In genomic region chrX:53341531-53341930, GRCm38 (mm10) we compare ENCODE assay signal across 9 mouse cellular contexts. TPM values are rescaled to one million over a fixed set of nuclear protein-coding genes. Genes with fewer than 3 reads are reported as not detected.
DNase-seq lines count a peak whose midpoint lies in the region; ATAC-seq and TF ChIP-seq lines count a peak whose summit lies in the region.
"Had no signal": no experiment of that assay in that cellular context is flagged by ENCODE, and none has a peak within 500 bp of the region (broad histone marks: within the 10 kb centered on the region; RNA-seq: fewer than 3 reads in every experiment).

No protein-coding gene starts in this region.

- no peak overlapping the region for H3K9ac ChIP-seq in liver, adult 2 months (ENCODE audit: low read depth, low read length)
- no peak overlapping the region for H3K9ac ChIP-seq in liver, embryonic 12.5 days
- H3K9ac ChIP-seq in heart, postnatal 0 days (replicated peaks; ENCODE audit: low read depth, low read length) = no peak overlapping the region
- no peak overlapping the region for H3K9ac ChIP-seq in liver, embryonic 14.5 days (replicated peaks)
- H3K9ac ChIP-seq: heart, embryonic 13.5 days; neural tube, embryonic 12.5 days had no signal

- H3K36me3 ChIP-seq in liver, adult 2 months (ENCODE audit: control insufficient read depth, insufficient read depth, low read length) = peaks cover 2% of the 10 kb centered on the region; the same call in 1 of the 2 replicates
- peaks cover 14% of the 10 kb centered on the region; the same call in 1 of the 2 replicates for H3K36me3 ChIP-seq in liver, embryonic 12.5 days
- H3K36me3 ChIP-seq in heart, postnatal 0 days (replicated peaks; ENCODE audit: control insufficient read depth, insufficient read depth, low read length) = no peaks in the 10 kb centered on the region
- H3K36me3 ChIP-seq in liver, embryonic 14.5 days (replicated peaks; ENCODE audit: control insufficient read depth, insufficient read depth, low read depth) = no peaks in the 10 kb centered on the region; the same call in none of the 2 replicates
- H3K36me3 ChIP-seq: neural tube, embryonic 12.5 days had no signal

- H3K4me3 ChIP-seq in liver, adult 2 months (ENCODE audit: insufficient read depth, low read depth, low read length) = no peak overlapping the region
- H3K4me3 ChIP-seq in liver, embryonic 12.5 days = no peak overlapping the region
- no peak overlapping the region for H3K4me3 ChIP-seq in heart, postnatal 0 days (ENCODE audit: low read depth, low read length)
- H3K4me3 ChIP-seq in liver, embryonic 14.5 days (ENCODE audit: insufficient read depth in 1 of 2, low read depth in 2 of 2, low read length in 2 of 2) = no peak overlapping the region
- H3K4me3 ChIP-seq: heart, embryonic 13.5 days; neural tube, embryonic 12.5 days had no signal

- peak; percentile 31 for DNase-seq in liver, adult 2 months (ENCODE audit: extremely low read depth, low read depth, low spot score)
- DNase-seq in ZHBTc4 (ENCODE audit: low read depth, low spot score) = peak; percentile 42
- DNase-seq in cerebellum, adult 9-10 months = peak; percentile 28
- no peak for DNase-seq in heart, postnatal 0 days (ENCODE audit: low spot score)
- DNase-seq in liver, embryonic 14.5 days (ENCODE audit: low read depth in 3 of 3, low spot score in 3 of 3) = peak in 2 of 3 experiments; percentile 12 to 13
- DNase-seq in right cerebral cortex, postnatal 4 days = peak; percentile 41

- 60% methylated on average over 2 of the region's 2 CpGs for WGBS in liver, adult 2 months
- 53% methylated on average over 2 of the region's 2 CpGs for WGBS in liver, embryonic 12.5 days (ENCODE audit: insufficient replicate concordance)
- WGBS in heart, postnatal 0 days = 64% methylated on average over 2 of the region's 2 CpGs
- 65% methylated on average over 2 of the region's 2 CpGs for WGBS in liver, embryonic 14.5 days (ENCODE audit: insufficient replicate concordance)

- H3K27me3 ChIP-seq in liver, adult 2 months (ENCODE audit: control insufficient read depth, insufficient read depth, low read length) = no peaks in the 10 kb centered on the region
- no peaks in the 10 kb centered on the region for H3K27me3 ChIP-seq in liver, embryonic 12.5 days (replicated peaks)
- H3K27me3 ChIP-seq in heart, postnatal 0 days (ENCODE audit: control insufficient read depth, insufficient read depth, low read length) = no peaks in the 10 kb centered on the region
- no peaks in the 10 kb centered on the region for H3K27me3 ChIP-seq in liver, embryonic 14.5 days (ENCODE audit: control insufficient read depth, insufficient read depth, low read length)
- H3K27me3 ChIP-seq: heart, embryonic 13.5 days; neural tube, embryonic 12.5 days had no signal

- no peak for ATAC-seq in liver, embryonic 12.5 days
- no peak for ATAC-seq in heart, postnatal 0 days (ENCODE audit: insufficient read depth, low read depth)
- ATAC-seq in liver, embryonic 14.5 days (ENCODE audit: insufficient read depth) = 0 out of 2 replicates have a peak, but pooled peaks have one; percentile 23

- H3K9me3 ChIP-seq in liver, embryonic 12.5 days (replicated peaks) = no peaks in the 10 kb centered on the region
- H3K9me3 ChIP-seq in heart, postnatal 0 days (replicated peaks; ENCODE audit: control insufficient read depth, low read length) = no peaks in the 10 kb centered on the region
- no peaks in the 10 kb centered on the region for H3K9me3 ChIP-seq in liver, embryonic 14.5 days (ENCODE audit: control insufficient read depth, low read length)
- H3K9me3 ChIP-seq: heart, embryonic 13.5 days; neural tube, embryonic 12.5 days had no signal

- no peak for TF ChIP-seq EP300 in heart, postnatal 0 days (IDR thresholded peaks at IDR 0.05; ENCODE audit: low read depth)
- TF ChIP-seq EP300 in liver, embryonic 14.5 days (IDR thresholded peaks at IDR 0.05; ENCODE audit: low read depth) = no peak

- no peak for TF ChIP-seq POLR2A in liver, adult 2 months (IDR thresholded peaks at IDR 0.05; ENCODE audit: extremely low read depth, insufficient read depth, low read length)

- no peak overlapping the region for H3K27ac ChIP-seq in liver, adult 2 months (replicated peaks; ENCODE audit: insufficient read depth, low read depth, low read length)
- no peak overlapping the region for H3K27ac ChIP-seq in liver, embryonic 12.5 days
- H3K27ac ChIP-seq in heart, postnatal 0 days (ENCODE audit: low read depth) = no peak overlapping the region
- no peak overlapping the region for H3K27ac ChIP-seq in liver, embryonic 14.5 days
- H3K27ac ChIP-seq: heart, embryonic 13.5 days; neural tube, embryonic 12.5 days had no signal

- no peaks in the 10 kb centered on the region for H3K4me1 ChIP-seq in liver, adult 2 months (ENCODE audit: control insufficient read depth, insufficient read depth, low read length)
- no peaks in the 10 kb centered on the region for H3K4me1 ChIP-seq in liver, embryonic 12.5 days
- no peaks in the 10 kb centered on the region for H3K4me1 ChIP-seq in heart, postnatal 0 days (ENCODE audit: control insufficient read depth, insufficient read depth)
- no peaks in the 10 kb centered on the region for H3K4me1 ChIP-seq in liver, embryonic 14.5 days (replicated peaks; ENCODE audit: control insufficient read depth in 2 of 2, insufficient read depth in 2 of 2, low read length in 1 of 2)
- H3K4me1 ChIP-seq: heart, embryonic 13.5 days; neural tube, embryonic 12.5 days had no signal

- TF ChIP-seq CTCF in liver, adult 2 months (IDR thresholded peaks at IDR 0.05; ENCODE audit: low read depth, low read length) = peak; percentile 71
- TF ChIP-seq CTCF in heart, postnatal 0 days (IDR thresholded peaks at IDR 0.05; ENCODE audit: low read depth) = peak; percentile 60
- peak; percentile 83 for TF ChIP-seq CTCF in liver, embryonic 14.5 days (IDR thresholded peaks at IDR 0.05; ENCODE audit: low read depth)

- H3K79me2 ChIP-seq in liver, adult 2 months (ENCODE audit: control insufficient read depth, insufficient read depth, low read length) = no peaks in the 10 kb centered on the region

- H3K4me2 ChIP-seq in liver, embryonic 12.5 days = no peak overlapping the region
- H3K4me2 ChIP-seq in heart, postnatal 0 days (ENCODE audit: low read depth, low read length) = no peak overlapping the region
- H3K4me2 ChIP-seq in liver, embryonic 14.5 days (ENCODE audit: low read depth) = no peak overlapping the region
- H3K4me2 ChIP-seq: heart, embryonic 13.5 days; neural tube, embryonic 12.5 days had no signal

RNA-seq across cellular contexts. Expression of gene Mospd1, which starts 28.8 kb away (rescaled TPM):
- total RNA-seq in liver, adult 2 months (2014; rRNA removed) = 14.6 and 15.3 TPM in 2 replicates
- 1.5 and 1.6 TPM in 2 replicates for polyA plus RNA-seq in liver, adult 2 months (2012; rRNA removed)
- polyA plus RNA-seq in liver, embryonic 12.5 days (2016; fragmentation: Nextera tagmentation; extraction: Ambion mirVana) = 36.5 and 37.6 TPM in 2 replicates
- total RNA-seq in heart, postnatal 0 days (2014; rRNA removed; ENCODE audit: low replicate concordance) = 48.8 and 55.7 TPM in 2 replicates
- 72.5 and 84.6 TPM in 2 replicates for polyA plus RNA-seq in heart, postnatal 0 days (2015; fragmentation: Nextera tagmentation; extraction: Ambion mirVana)
- 6.4 and 10.6 TPM in 2 replicates for polyA plus RNA-seq in liver, embryonic 14.5 days (2012; rRNA removed)
- 39.0 and 39.7 TPM in 2 replicates for polyA plus RNA-seq in liver, embryonic 14.5 days (2014; fragmentation: Nextera tagmentation; extraction: Ambion mirVana)
